Mouse (Mus musculus) heart, adult 2 months (tissue): ENCODE measurements around the gene Lrrc75a.

Experiments used
- CTCF ChIP-seq: fragments of 200-600 bp; IDR thresholded peaks from 2 replicates; pipeline ENCODE4 v1.8.1; 2022; ENCODE audit warnings: antibody characterized with exemption, mild to moderate bottlenecking, moderate library complexity
- EP300 ChIP-seq: fragments of 200-500 bp; IDR thresholded peaks from 2 replicates; pipeline ENCODE4 v1.6.1; 2011; ENCODE audit warnings: low read depth, low read length, control low read depth; ENCODE audit not compliant: insufficient read depth
- POLR2A ChIP-seq: fragments of 200-500 bp; IDR thresholded peaks from 2 replicates; pipeline ENCODE4 v1.6.1; 2011; ENCODE audit warnings: mild to moderate bottlenecking, low read depth, low read length, control low read depth; ENCODE audit not compliant: insufficient read depth

GRCm38 (mm10) chr11:62635406-62635805 is 12.9 kb downstream of the Lrrc75a start:
- TF ChIP-seq POLR2A = no peak
- TF ChIP-seq CTCF = no peak
- TF ChIP-seq EP300 = no peak
